Mouse (Mus musculus) WW6 (cell line): Measurements from ENCODE around the gene Tmem183a.
A peak's percentile ranks its signal among the peaks of the same experiment; 100 is the strongest.

ENCODE experiments used
- DNase-seq: peaks from one replicate; pipeline ENCODE4 v3.0.0-alpha.2; 2013; ENCODE audit warnings: low read depth, low spot score

Gene Tmem183a

DNA sequence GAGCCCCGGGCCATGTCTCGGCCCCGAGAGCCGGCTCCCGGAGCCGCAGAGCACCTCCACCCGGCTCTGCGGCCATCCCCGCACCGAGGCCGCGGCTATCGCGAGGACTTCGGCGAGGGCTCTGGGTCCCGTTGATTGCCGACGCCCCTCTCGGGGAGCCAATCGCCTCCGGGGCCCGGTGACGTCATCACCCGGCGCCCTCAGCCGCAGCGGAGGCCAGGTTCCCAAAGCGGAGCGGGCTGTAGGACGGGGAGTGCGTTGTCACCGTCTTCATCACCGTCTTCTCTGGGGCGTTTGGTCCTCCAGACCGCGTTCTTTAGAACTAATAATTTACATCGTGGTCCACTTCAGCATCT, at the start of gene Tmem183a:
TSS of gene Tmem183a (minus strand) at position 123 of the 356 bp plus-strand sequence.
- peak; percentile 89 for DNase-seq

DNA sequence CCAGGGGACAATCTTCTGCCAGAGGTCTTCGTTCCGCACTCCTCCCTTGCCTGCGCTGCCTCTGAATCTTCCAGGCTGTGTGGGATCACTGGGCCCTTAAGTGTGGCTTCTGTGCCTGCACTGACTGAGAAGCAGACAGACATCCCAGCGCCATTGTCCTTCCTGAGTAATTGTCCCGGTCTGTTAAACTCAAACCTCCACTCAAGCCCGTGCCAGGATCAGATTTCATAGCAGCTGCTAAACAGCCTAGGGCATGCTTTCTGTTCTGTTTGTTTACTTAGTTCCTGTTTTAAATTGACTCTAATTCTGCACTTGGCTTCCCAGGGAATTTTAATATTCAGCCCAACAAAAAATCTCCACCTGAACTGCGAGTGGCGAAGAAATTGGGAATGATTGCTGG, 46.3 kb upstream of the Tmem183a start:
- DNase-seq = no peak

DNA sequence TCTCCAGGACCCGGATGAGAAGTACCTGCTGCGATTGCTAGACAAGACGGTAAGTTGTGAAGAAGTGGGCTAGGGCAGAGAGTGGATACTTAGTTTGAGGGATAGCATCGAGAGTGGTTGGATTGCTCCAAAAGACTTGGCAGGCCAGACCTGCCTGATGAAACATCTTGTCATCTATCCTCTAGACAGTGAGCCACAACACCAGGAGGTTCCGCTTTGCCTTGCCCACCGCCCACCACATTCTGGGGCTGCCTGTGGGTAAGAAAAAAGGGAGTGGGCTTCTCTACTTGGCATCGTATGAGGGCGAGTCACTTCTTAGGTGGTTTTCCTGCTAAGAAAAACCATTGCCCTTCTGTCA, 44.6 kb upstream of the Tmem183a start:
- DNase-seq = no peak

DNA sequence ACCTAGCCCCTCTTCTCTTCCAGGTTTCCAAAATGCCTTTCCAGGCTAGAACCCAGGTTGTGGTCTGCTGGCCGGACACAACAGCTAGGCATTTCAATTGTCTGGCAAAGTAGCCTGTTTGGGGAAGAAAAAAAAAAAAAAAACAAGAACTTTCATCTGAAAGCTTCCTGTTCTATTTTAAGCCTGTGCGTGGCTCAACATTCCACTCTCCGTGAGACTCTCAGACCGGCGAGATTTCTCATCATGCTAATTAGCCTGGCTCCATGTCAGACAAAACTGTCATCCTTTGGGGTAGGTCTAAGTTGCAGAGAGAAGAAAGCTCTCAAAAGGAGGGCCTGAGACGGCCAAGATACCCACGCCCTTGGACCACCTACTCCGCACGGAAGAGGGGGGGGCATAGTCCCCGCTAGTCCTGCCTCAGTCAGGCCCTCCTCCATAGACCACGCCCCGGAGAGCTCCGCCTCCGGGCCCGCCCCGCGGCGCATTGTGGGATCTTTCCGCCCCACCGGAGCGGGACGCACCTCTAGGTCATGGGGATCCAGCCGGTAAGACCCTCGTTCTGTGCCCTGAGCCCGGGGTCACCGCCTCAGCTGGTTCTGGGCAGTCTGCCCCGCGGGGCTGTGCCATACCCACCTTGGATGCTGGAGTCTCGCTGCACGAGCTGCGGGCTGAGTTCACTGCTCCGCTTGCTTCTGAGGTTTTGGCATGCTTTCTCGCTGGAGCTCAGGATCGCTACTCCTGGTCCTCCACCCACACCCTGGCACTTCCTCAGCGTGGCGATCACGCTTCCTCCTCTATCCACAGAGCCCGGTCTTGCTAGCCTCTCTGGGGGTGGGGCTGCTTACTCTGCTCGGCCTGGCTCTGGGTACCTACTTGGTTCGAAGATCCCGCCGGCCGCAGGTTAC, 44.0 kb upstream of the Tmem183a start, which contains the start of gene Cyb5r1:
TSS of gene Cyb5r1 (plus strand) at position 51 of the 905 bp plus-strand sequence.
- peak; percentile 83 for DNase-seq

DNA sequence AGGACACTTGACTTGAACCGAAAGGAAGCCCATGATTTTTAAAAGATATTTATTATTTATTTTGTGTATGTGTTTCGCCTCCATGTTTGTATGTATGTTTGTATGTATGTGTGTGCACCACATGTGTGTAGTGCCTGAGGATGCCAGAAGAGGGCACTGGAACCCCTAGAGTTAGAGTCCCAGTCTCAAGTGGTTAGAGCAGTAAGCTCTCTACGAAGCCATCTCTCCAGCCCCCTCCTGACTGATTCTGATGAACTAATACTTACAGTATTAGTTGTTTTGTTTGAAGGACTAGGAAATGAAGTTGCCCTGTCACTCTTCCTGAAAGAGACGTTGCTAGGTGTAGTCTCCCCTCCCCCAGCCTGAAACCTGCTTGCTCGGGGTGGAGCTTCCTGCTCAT, 38.0 kb upstream of the Tmem183a start:
- peak; percentile 64 for DNase-seq

DNA sequence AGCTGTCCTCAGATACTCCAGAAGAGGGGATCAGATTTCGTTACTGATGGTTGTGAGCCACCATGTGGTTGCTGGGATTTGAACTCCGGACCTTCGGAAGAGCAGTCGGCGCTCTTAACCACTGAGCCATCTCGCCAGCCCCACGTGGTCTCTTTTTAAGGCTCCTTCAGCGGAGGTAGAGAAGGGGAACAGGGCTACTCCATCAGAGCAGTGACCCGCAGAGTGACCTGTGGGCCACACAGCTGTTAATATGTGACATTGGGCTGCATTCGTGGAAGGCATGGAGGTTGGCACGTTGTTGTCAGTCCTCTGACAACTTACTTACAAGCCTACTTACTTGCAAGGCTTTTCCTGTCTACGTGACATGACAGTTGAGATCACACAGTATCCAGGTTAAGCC, 36.4 kb upstream of the Tmem183a start:
- DNase-seq = no peak

DNA sequence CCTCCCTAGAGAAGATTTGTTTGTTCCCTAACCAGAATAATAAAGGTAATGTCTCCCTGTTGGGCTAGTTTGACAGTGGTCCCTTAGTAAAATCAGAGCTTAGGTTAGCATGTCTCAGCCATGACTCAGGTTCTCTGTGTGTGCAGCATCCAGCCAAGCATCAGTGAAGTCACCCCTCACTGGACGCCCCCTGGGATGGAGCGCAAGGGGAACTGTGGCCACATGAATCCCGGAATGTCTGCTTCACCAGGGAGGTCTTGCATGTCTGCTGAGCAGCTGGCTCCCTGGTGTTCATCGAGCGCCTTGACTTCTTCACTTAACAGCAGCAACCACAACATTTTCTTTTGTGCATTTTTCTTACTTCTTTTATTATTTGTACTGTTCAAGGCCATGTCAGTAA, 32.0 kb upstream of the Tmem183a start:
- no peak for DNase-seq

DNA sequence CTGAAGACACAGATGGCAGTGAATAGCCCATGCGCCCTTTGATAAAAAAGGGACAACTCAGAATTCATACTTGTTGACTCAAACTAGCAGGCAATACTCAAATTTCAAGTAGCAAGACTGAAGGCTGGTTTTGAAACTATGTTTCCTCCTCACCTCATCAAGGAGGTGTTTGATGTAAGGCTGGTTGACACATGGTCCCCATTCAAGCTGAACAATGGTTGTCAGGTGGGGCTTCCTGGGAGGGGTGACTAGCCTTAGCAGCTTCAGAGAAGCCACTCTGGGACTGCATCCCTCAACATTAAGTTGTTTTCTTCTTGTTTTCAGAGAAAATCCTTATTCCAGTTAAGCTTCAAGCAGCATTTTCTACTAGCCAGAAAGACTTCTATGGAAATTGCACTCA, 23.9 kb upstream of the Tmem183a start, which contains the start of gene 4933406M09Rik:
TSS of gene 4933406M09Rik (plus strand) at position 275 of the 400 bp plus-strand sequence.
- DNase-seq = no peak

DNA sequence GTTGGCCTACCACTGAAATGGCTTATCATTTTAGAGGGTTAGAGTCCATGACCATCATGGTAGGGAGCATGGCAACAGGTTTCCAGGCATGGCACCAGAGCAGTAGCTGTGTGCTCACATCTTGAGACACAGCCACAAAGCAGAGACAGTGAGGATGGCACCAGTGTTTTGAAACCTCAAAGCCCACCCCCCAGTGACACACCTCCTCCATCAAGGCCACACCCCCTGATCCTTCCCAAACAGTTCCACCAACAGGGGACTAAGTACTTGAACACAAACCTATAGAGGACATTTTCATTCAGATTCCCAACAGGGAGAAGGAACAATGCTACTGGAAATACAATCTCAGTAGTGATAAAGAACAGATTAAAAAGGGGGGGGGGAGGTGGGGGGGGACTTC, 23.4 kb upstream of the Tmem183a start:
- DNase-seq = no peak

DNA sequence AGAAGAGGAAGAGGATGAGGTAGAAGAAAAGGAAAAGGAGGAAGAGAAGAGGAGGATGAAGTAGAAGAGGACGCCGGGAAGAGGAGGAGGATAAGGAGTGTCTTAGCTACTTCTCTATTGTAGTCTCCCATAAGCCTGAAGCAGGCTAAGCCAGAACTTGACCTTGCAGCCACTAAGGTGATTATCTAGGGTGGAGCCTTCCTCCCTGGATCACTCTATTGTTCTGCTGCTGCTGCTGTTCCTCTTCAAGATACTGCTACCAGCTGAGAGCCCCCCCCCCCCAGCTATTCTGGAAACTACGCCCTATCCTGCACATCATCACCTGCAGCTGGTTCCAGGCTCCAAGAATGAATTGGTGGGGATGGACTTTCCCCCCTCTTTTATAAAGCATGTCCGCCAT, 22.8 kb upstream of the Tmem183a start:
- no peak for DNase-seq

DNA sequence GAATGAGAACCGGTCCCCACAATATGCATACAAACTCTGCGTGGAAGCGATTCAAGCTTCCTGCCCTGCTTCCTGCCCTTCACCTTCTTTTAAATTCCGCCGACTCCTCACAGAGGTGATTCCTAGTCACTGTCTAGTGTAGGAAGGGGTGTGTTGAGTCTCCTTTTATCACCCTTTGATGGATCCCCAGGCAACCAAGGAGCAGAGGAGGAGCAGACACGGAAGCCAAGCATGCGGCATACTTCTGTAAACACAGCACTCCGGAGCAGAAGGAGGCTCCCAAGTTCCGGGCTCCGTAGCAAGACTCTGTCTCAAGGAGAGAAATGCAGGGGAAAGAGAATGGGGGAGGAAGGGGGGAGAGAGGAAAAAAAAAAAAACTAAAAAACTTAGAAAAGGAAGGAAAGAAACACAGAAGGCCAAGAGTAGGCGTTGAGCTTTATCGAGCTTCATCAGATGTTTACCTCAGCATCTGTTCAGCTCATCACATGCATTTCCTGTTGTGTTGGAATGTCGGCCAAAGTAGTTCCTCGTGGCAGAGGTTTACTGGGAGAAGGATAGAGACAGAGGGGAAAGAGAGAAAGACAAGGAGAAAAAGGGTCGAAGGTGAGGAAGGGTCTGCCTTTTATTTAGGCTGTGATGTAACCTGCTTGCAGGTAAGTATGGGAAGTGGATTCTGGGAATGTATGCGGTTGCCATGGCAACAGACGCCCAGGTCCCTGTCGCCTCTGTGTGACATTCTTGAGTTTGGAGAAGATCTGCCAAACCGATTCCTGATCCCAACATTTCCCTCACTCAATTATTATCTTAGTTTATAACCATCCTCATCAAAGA, 20.2 kb upstream of the Tmem183a start:
- no peak for DNase-seq

DNA sequence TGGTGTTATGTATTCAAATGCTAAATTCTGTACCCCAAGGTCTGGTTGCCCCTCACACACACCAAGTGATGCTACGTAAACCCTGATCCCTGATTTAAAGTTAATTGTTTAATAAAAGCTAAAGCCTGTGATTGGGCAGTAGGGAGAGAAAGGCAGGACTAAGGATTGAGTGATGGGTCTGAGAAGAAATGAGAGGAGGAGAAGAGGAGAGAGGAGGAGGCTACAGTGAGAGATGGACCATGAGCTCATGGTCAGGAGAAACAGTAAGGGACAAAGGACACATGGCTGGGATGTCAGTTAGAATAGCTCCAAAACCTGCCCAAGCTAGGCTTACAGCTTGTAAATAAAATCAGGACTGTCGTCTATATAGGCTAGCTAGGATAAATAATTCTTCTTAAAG, 19.3 kb upstream of the Tmem183a start:
- no peak for DNase-seq

DNA sequence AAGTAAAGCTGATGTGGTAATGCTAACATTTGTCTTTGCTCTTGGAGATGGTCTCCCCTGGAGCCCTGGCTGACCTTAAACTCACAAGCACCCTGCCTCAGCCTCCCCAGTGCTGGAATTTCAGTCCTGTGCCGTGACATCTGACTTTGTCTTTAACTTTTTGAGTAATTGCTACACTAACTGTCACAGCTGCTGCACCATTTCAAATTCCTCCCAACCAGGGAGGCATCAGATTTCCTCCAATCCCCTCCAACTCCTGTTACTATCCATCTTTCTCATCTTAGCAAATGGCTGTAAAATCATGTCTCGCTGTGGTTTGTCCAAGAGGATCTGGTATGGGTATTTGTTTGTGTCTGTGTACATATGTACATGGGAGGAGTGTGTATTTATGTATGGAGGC, 12.3 kb upstream of the Tmem183a start:
- no peak for DNase-seq

DNA sequence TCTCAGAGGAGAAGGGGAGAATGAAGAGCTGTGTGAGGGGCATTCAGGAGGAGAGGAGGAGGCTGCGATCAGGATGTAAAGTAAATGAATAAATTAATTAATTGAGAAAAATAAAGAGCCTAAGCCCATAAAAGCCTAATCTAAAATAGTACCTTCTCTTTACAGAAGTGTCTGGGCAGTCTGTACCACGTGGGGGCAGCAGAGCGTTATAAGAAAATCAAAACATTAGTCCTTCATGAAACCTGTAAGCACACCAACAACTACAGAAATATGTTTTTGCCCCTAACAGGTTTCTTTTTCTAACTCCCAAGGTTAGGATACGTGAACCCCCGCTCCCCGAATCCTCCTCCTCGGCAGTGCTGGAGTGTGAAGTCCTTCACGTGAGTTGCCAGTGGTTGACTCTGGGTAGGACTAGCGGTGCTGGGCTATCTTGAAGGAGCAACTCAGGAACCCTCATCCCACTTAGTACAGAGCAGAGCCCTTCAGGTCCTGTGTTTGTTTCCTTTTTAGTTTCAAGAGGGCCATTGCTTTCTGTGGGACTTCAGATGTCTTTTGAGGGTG, 7.1 kb upstream of the Tmem183a start:
- DNase-seq = no peak

DNA sequence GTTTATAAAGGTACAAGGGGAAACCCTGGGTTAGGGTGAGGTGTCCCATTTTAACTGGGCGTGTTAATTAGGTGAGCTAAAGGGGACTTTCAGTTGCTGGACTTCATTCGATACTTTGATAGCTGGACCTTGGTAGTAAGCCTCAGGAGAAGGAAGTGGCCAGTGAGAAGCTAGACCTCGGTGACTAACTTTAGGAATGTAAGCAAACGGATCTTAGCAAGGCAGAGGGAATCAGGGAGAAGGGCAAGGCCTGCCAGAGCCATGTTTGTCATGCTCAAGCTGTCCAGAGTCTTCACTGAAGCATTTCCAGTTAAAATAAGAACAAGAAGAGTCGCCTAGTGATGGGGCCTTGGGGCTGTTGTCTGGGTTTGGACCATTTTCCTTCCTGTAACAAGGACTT, 3.7 kb upstream of the Tmem183a start:
- DNase-seq = no peak

DNA sequence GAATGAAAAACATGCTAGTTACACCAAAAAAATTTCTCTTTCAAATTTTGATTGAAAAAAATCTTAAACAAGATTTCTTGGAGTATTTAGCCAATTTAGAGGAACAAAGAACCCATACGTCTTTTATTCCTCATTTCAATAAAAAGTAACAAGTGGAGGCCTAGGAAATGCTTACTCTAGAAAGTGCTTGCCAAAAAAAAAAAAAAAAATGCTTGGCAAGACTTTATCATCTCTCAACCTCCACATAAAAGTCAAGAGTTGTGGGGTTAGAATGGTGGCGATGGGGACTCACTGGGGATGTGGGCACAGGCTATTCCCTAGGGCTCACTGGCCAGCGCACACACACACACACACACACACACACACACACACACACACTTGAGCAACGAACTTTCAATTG, 1.4 kb upstream of the Tmem183a start:
- no peak for DNase-seq

DNA sequence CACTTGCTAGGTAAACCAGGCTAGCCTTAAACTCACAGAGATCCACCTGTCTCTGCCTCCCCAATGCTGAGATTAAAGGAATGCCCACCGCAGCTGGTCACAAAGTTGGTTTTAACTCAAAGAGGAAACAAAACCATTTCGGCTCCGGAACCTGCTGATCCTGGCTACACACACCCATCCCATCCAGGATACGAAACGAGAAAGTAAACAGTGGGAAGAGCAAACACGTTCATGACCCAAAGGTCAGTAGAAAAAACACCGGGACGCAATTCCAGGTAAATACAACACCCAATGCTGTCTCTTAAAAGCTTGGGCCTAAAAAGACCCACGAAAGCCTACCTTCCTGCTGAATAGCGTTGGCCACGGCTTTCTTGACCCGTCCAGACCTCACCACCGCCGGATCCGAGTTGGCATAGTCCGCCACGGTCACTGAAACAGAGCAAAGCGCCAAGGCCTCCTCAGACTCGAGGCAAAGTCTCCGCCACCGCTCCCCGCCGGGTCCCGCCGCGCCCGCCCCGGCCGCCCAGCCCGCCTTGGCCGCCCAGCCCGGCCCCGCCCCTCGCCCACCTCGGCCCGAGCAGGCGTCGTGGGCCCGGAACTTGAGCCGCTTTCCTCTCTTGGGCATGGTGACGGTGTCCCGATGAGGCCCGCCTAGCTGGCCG, 453 bp downstream of the Tmem183a start:
- no peak for DNase-seq

DNA sequence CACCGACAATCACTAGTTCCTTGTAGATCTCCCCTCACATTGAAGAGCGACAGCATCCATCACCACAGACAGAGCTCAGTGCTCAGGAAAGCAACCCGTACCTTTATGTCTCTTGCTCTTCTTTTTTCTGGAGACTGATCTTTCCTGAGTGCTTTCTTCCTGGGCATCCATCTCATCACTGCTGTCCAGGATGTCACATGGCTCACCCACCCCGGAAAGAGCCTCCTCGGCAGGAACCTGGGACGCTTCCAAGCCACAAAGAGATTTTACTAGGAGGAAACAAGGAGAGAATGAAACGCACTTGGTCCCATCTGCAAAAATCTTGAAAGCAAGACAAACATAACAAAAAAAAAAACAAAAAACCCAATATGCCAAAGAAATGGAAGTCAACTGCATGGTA, 1.1 kb downstream of the Tmem183a start:
- no peak for DNase-seq

DNA sequence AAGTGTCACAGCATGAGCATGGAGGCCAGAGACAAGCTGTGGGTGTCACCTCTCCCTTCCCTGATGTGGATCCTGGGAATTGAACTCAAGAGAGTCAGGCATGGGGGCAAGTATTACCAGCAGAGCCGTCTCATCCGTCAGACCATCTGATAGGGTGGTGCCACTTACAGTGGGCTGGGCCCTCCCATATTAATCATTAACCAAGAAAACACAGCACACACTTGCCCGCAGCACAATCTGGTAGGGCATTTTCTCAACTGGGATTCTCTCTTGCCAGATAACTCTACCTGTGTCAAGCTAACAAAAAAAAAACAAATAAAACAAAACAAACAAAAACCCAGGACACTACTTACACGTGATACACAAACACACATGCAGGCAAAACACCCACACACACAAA, 4.3 kb downstream of the Tmem183a start:
- DNase-seq = no peak

DNA sequence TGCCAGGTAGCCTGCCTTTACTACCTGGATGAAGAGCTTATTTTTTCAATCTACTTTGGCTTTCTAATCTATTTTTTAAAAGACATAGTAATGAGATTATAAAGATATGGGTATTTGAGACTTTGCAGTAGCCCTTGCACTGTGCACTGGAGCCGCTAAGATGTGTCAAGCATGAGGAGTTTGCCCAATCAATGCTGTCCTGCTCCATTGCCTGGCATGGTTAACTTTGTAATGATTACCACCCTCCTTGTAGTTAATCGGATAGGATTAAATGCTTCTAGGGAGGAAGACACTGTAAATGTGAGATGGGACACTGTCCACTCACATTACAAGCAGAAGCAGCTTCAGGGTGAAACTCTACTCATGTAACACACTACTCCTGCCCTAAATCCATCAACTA, 8.5 kb downstream of the Tmem183a start:
- no peak for DNase-seq

DNA sequence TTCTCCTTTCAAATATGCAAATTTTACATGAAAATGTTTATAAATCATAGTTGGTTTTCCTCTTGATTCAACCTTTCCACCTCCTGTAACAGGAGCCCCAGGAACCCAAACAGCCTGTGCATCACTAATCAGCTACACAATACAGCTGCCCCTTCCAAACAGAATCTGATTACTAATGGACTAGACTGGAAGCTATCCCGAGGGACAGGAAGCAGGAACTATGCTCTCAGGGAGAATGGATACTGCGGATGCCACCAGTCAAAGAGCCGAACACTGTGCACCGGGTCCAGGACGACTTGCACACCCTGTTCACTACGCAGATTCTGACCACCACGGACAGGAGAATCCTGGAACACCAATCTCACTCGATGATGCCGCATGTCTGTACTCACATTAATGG, 14.0 kb downstream of the Tmem183a start:
- DNase-seq = no peak

DNA sequence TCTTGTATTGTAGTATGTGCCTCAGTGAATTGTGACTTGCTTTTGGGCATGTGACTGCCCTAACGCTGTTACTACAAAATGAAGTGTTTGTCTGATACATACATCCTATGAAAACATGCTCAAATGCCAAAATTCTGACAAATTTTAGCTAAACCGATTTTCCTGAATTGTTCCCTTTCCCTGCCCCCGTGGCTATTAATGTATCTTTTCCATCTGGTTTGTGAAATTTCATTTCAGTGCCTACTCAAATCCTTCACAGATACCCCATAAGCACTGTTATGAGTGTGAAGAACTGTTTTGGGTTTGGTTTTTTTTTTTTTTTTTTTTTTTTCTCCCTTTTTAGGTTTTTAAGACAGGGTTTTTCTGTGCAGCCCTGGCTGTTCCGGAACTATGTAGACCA, 16.7 kb downstream of the Tmem183a start:
- DNase-seq = no peak
